Mouse (Mus musculus): Measurements from ENCODE around the gene Sertad3. TPM values are rescaled to one million over a fixed set of nuclear protein-coding genes. Genes with fewer than 3 reads are reported as not detected.

The Sertad3 gene
- polyA plus RNA-seq, 1 experiment: 14.1 TPM

GRCm38 (mm10) chr7:27447419-27448286 lies 25.9 kb upstream of the Sertad3 start, which contains the start of the genes Sptbn4 and Blvrb:
Sptbn4 (minus strand) TSS chr7:27447686.
Blvrb (plus strand) TSS chr7:27447978.
- no peak within 1 kb of the TSS for H3K27ac ChIP-seq (ENCODE audit: insufficient read depth, low read length)
- H3K4me1 ChIP-seq (ENCODE audit: control insufficient read depth, insufficient read depth, low read length): peaks cover 4% of the 10 kb centered on the region; the same call in 1 of the 2 replicates
- H3K4me3 ChIP-seq (ENCODE audit: insufficient read depth, low read length): peak within 1 kb of the TSS; percentile 62
- TF ChIP-seq CTCF (IDR thresholded peaks at IDR 0.05; ENCODE audit: borderline replicate concordance, insufficient read depth, low read length): no peak
- peak; percentile 92 for TF ChIP-seq POLR2A (IDR thresholded peaks at IDR 0.05; ENCODE audit: low read depth, low read length)

DNA sequence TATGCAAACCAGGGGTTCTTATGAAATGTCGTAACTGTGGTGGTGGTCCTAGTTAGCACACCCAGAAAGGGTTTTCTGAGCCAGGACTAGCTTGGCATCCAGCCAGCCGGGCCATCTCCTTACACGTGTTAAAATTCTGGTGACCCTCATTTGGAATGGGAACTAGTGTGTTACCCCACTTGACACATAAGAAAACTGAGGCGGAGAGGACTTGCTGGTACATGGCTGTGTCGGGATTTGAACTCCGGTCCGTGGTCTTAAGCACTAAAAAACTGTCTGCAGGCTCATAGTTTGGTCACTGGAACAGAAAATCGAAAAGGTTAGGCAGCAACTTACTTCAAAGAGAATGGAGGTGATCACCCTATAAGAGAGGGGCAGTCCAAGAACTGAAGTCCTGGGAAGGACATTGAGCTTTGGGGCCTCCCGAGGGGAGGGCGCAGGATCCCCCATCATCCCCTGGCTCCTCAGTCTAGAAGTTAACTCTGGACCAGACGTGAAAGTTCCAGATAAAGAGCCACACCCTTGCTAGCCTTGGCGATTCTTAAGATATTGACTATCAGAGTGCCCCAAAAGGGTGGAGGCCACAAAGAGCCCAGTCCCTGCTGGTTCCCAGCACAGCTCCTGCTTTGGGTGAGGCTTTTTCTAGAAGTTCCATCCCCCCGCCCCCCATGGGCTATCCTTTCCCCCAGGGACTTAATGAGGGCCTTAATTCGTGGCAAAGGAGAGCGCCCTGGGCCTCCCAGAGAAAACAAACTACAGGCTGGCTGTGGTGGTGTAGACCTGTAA lies 25.0 kb upstream of the Sertad3 start:
- H3K4me3 ChIP-seq (ENCODE audit: insufficient read depth, low read length): peak overlapping the region; percentile 62

GRCm38 (mm10) chr7:27449256-27449862 lies 24.2 kb upstream of the Sertad3 start:
- Histone ChIP-seq H3K27ac (ENCODE audit: insufficient read depth, low read length) (no peak overlapping the region; the same call in 1 of the 2 replicates), H3K4me3 (ENCODE audit: insufficient read depth, low read length) (no peak overlapping the region)
- TF ChIP-seq CTCF (IDR thresholded peaks at IDR 0.05; ENCODE audit: borderline replicate concordance, insufficient read depth, low read length): no peak

More for the DNA sequence above, 25.0 kb upstream of the Sertad3 start:
- TF ChIP-seq CTCF (IDR thresholded peaks at IDR 0.05; ENCODE audit: borderline replicate concordance, insufficient read depth, low read length) (no peak), POLR2A (IDR thresholded peaks at IDR 0.05; ENCODE audit: low read depth, low read length) (no peak)
- Histone ChIP-seq H3K4me1 (ENCODE audit: control insufficient read depth, insufficient read depth, low read length) (peaks cover 4% of the 10 kb centered on the region; the same call in 1 of the 2 replicates), H3K27ac (ENCODE audit: insufficient read depth, low read length) (no peak overlapping the region; the same call in 1 of the 2 replicates)

DNA sequence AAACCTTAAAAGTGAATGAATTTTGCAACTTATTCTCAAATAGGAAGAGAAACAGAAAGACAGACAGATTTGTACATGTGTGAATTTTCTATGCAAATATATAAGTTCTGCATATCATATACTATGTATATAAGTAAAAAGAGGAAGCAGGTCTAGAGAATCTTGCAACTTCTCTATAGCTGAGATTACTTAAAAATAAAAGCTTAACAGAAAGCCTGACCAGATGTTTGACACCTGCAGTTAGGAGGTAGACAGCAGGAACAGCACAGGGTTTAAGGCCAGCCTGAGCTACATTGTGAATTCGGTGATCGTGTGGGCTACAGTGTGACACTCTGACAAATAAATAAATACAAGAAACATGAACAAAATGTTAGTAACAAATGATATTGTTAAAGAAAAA lies 22.2 kb upstream of the Sertad3 start:
- TF ChIP-seq CTCF (IDR thresholded peaks at IDR 0.05; ENCODE audit: borderline replicate concordance, insufficient read depth, low read length): no peak
- no peak for TF ChIP-seq POLR2A (IDR thresholded peaks at IDR 0.05; ENCODE audit: low read depth, low read length)
- Histone ChIP-seq H3K4me1 (ENCODE audit: control insufficient read depth, insufficient read depth, low read length) (peaks cover 4% of the 10 kb centered on the region; the same call in 1 of the 2 replicates), H3K4me3 (ENCODE audit: insufficient read depth, low read length) (no peak overlapping the region), H3K27ac (ENCODE audit: insufficient read depth, low read length) (no peak overlapping the region)

More at GRCm38 (mm10) chr7:27449256-27449862, 24.2 kb upstream of the Sertad3 start:
- peaks cover 4% of the 10 kb centered on the region; the same call in 1 of the 2 replicates for H3K4me1 ChIP-seq (ENCODE audit: control insufficient read depth, insufficient read depth, low read length)

GRCm38 (mm10) chr7:27452206-27452770 lies 21.3 kb upstream of the Sertad3 start:
- H3K27ac ChIP-seq (ENCODE audit: insufficient read depth, low read length): no peak overlapping the region
- H3K4me1 ChIP-seq (ENCODE audit: control insufficient read depth, insufficient read depth, low read length): no peaks in the 10 kb centered on the region
- no peak overlapping the region for H3K4me3 ChIP-seq (ENCODE audit: insufficient read depth, low read length)
- no peak for TF ChIP-seq CTCF (IDR thresholded peaks at IDR 0.05; ENCODE audit: borderline replicate concordance, insufficient read depth, low read length)
- TF ChIP-seq POLR2A (IDR thresholded peaks at IDR 0.05; ENCODE audit: low read depth, low read length): no peak

DNA sequence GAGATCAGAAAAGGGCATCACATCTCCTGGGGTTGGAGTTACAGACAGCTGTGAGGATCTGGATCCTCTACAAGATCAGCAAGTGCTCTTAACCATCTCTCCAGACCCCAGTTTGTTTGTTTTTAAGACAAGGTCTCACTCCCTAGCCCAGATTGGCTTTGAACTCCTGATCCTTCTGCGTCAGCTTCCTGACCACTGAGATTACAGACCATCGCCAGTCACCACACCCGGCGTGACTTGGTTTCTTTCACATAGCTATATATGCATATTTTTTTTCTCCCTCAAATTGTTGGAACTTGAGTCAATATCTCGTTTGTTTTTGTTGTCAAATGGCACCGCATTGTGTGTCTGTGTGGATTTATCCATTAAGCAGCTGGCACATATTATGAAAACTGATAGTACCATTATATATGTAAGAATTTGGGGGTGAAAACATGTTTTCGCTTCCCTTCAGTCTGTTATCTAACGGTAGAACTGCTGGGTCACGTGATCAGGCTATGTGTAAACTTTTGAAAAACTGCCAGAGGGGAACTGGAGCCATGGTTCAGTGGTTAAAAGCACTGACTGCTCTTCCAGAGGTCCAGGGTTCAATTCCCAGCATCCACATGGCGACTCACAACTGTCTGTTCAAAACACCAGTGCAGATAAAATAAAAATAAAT lies 19.0 kb upstream of the Sertad3 start:
- Histone ChIP-seq H3K27ac (ENCODE audit: insufficient read depth, low read length) (no peak overlapping the region), H3K4me1 (ENCODE audit: control insufficient read depth, insufficient read depth, low read length) (no peaks in the 10 kb centered on the region), H3K4me3 (ENCODE audit: insufficient read depth, low read length) (no peak overlapping the region)
- no peak for TF ChIP-seq POLR2A (IDR thresholded peaks at IDR 0.05; ENCODE audit: low read depth, low read length)

GRCm38 (mm10) chr7:27455273-27455672 lies 18.3 kb upstream of the Sertad3 start:
- TF ChIP-seq POLR2A (IDR thresholded peaks at IDR 0.05; ENCODE audit: low read depth, low read length): no peak
- TF ChIP-seq CTCF (IDR thresholded peaks at IDR 0.05; ENCODE audit: borderline replicate concordance, insufficient read depth, low read length): no peak
- no peak overlapping the region for H3K27ac ChIP-seq (ENCODE audit: insufficient read depth, low read length)
- no peaks in the 10 kb centered on the region for H3K4me1 ChIP-seq (ENCODE audit: control insufficient read depth, insufficient read depth, low read length)
- no peak overlapping the region for H3K4me3 ChIP-seq (ENCODE audit: insufficient read depth, low read length)

DNA sequence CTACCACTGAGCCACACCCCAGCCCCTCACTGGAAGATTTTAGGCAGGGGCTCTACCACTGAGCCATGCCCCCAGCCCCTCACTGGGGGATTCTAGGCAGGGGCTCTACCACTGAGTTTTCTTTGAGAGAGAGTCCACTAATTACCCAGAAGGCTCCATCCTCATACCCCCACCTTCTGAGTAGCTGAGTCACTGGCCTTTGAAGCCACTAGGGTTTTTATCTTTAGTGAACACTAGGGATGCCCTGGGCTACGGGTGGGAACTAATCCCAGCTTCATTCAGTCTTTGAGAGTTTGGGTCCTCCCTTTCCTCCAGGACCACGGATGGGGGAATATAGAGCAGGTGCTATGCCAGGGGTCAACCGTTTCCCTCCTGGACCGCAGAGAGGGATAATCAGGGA lies 15.0 kb upstream of the Sertad3 start:
- Histone ChIP-seq H3K27ac (ENCODE audit: insufficient read depth, low read length) (no peak overlapping the region), H3K4me3 (ENCODE audit: insufficient read depth, low read length) (no peak overlapping the region), H3K4me1 (ENCODE audit: control insufficient read depth, insufficient read depth, low read length) (no peaks in the 10 kb centered on the region)
- no peak for TF ChIP-seq POLR2A (IDR thresholded peaks at IDR 0.05; ENCODE audit: low read depth, low read length)
- TF ChIP-seq CTCF (IDR thresholded peaks at IDR 0.05; ENCODE audit: borderline replicate concordance, insufficient read depth, low read length): no peak

DNA sequence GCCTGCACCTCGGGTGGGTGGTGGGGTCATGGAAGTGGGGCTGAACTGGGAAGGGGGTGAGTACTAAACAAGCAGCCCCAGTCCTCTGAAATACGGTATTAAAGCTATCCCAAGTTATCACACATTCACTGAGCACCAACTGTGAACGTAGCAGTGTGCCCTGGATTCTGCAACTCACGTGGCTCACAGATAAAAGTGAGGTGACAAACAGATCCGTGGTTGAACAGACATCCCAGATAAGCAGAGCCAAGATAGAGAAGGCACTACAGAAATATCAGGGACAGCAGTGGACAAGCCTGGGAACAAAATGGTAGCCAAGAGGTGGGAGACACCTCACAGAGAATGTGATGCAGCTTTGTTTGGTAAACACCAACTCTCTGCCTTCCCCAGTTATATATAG lies 13.9 kb upstream of the Sertad3 start:
- no peak for TF ChIP-seq POLR2A (IDR thresholded peaks at IDR 0.05; ENCODE audit: low read depth, low read length)
- no peaks in the 10 kb centered on the region for H3K4me1 ChIP-seq (ENCODE audit: control insufficient read depth, insufficient read depth, low read length)
- H3K4me3 ChIP-seq (ENCODE audit: insufficient read depth, low read length): no peak overlapping the region
- no peak overlapping the region for H3K27ac ChIP-seq (ENCODE audit: insufficient read depth, low read length)

All from embryonic fibroblast, embryonic 13.5 days (primary cell).